Mouse (Mus musculus) lung, adult 2 months (tissue): ENCODE data around the gene Ftl1-ps1.

Experiments
- CTCF ChIP-seq: fragments of 200-500 bp; IDR thresholded peaks from 2 replicates; pipeline ENCODE4 v1.5.1; 2011; ENCODE audit warnings: mild to moderate bottlenecking, low read length, control low read depth; ENCODE audit not compliant: insufficient read depth
- POLR2A ChIP-seq: fragments of 200-500 bp; IDR thresholded peaks from 2 replicates; pipeline ENCODE4 v1.6.1; 2011; ENCODE audit warnings: low read depth, mild to moderate bottlenecking, control low read depth, low read length, borderline replicate concordance; ENCODE audit errors: extremely low read depth

- TF ChIP-seq CTCF (no peak), POLR2A (no peak)
These were observed 43.0 kb upstream of the Ftl1-ps1 start for GRCm38 (mm10) chr13:74356491-74356890.
